ENCODE assay signal across 8 mouse cellular contexts in genomic region chr6:83421866-83422649, GRCm38 (mm10). TPM values are rescaled to one million over a fixed set of nuclear protein-coding genes. Genes with fewer than 3 reads are reported as not detected.
DNase-seq lines count a peak whose midpoint lies in the region; TF ChIP-seq lines count a peak whose summit lies in the region.

No protein-coding gene starts in this region.

- no peak overlapping the region for H3K4me3 ChIP-seq in thymus, adult 2 months (ENCODE audit: control insufficient read depth, insufficient read depth, low read length)

- TF ChIP-seq POLR2A in thymus, adult 2 months (IDR thresholded peaks at IDR 0.05; ENCODE audit: control insufficient read depth, extremely low read depth, insufficient read depth, low read length, poor library complexity) = no peak

- H3K4me1 ChIP-seq in thymus, adult 2 months (replicated peaks; ENCODE audit: control insufficient read depth, insufficient read depth, low read length) = peaks cover 43% of the 10 kb centered on the region

- no peak for TF ChIP-seq CTCF in thymus, adult 2 months (IDR thresholded peaks at IDR 0.05; ENCODE audit: borderline replicate concordance, control insufficient read depth, extremely low read depth, insufficient read depth, low read length, poor library complexity)

- H3K36me3 ChIP-seq in thymus, adult 2 months (ENCODE audit: control insufficient read depth, insufficient read depth, low read length) = peaks cover 4% of the 10 kb centered on the region; the same call in 1 of the 2 replicates

- H3K27ac ChIP-seq in thymus, adult 2 months (ENCODE audit: control insufficient read depth, insufficient read depth, low read length) = peak overlapping the region; percentile 38; the same call in 1 of the 2 replicates

- H3K27me3 ChIP-seq in thymus, adult 2 months (ENCODE audit: control insufficient read depth, insufficient read depth, low read length) = no peaks in the 10 kb centered on the region

- no peak for DNase-seq in thymus, adult 2 months
- DNase-seq in thymus, adult 18-20 months = no peak
- DNase-seq in gastrocnemius, adult 8-10 months (ENCODE audit: low spot score in 2 of 2) = peak; percentile 49 to 62
- DNase-seq in kidney, postnatal 14 days = peak; percentile 88
- DNase-seq in skeletal muscle tissue, adult 2 months (ENCODE audit: low read depth, low spot score) = peak; percentile 60
- DNase-seq in B cell, adult 2 months = no peak
- DNase-seq in spleen, adult 12 weeks (ENCODE audit: low spot score) = no peak
- DNase-seq in layer of hippocampus, adult 11-12 months (ENCODE audit: low spot score) = no peak

- 78% methylated on average over 11 of the region's 11 CpGs for WGBS in thymus, adult 2 months

RNA-seq across cellular contexts. Expression of gene Tet3, which starts 36.8 kb away (rescaled TPM):
- polyA plus RNA-seq in thymus, adult 2 months (2012; rRNA removed) = 32.6 and 43.3 TPM in 2 replicates
- 10 to 100 TPM in 3 of 4 experiments, 1 to 10 TPM in 1; 9.8 to 20.1 (median 14.8) TPM for total RNA-seq in gastrocnemius, adult 8-10 months (2022)

Comparison
In these comparisons a context has a peak if more than half of its experiments do, and no peak if none do; other contexts are left out.
1. DNase-seq: peak in gastrocnemius, adult 8-10 months (2 of 2), kidney, postnatal 14 days (single experiment) and skeletal muscle tissue, adult 2 months (single experiment); none in thymus, adult 2 months (single experiment), thymus, adult 18-20 months (0 of 2), B cell, adult 2 months (0 of 2), spleen, adult 12 weeks (single experiment) and layer of hippocampus, adult 11-12 months (single experiment).